Mouse (Mus musculus) MEL (cell line): ENCODE data around the gene Vdac2. TPM values are rescaled to one million over a fixed set of nuclear protein-coding genes. Genes with fewer than 3 reads are reported as not detected.

Source experiments
- DNase-seq: peaks from one replicate; pipeline ENCODE4 v3.0.0; 2011; ENCODE audit warnings: low read depth, low spot score
- H3K27ac ChIP-seq: 2 replicates; pipeline ENCODE4 v1.5.1; 2012; ENCODE audit warnings: low read depth, mild to moderate bottlenecking, control low read depth, low read length, moderate library complexity; ENCODE audit not compliant: control insufficient read depth
- H3K27me3 ChIP-seq, 2 experiments: fragments of 150-350 bp in 1 of 2; sonication (generic) in 1 of 2; 2 replicates each; pipeline ENCODE4 v1.6.1; 2012; ENCODE audit warnings: low read length in 2 of 2, mild to moderate bottlenecking in 2 of 2, improper control_type of control experiment in 1 of 2, moderate library complexity in 1 of 2; ENCODE audit not compliant: insufficient read depth in 2 of 2, control insufficient read depth in 1 of 2
- H3K36me3 ChIP-seq, 2 experiments: 2 replicates each; pipeline ENCODE4 v1.6.1; 2012 to 2014; ENCODE audit warnings: low read length in 2 of 2, improper control_type of control experiment in 1 of 2, inconsistent platforms in 1 of 2, mild to moderate bottlenecking in 1 of 2; ENCODE audit not compliant: insufficient read depth in 2 of 2, control insufficient read depth in 1 of 2
- H3K4me1 ChIP-seq, 2 experiments: fragments of 150-350 bp in 1 of 2; sonication (generic) in 1 of 2; 2 replicates each; pipeline ENCODE4 v1.6.1; 2012; ENCODE audit warnings: low read length in 2 of 2, improper control_type of control experiment in 1 of 2, mild to moderate bottlenecking in 1 of 2; ENCODE audit not compliant: insufficient read depth in 2 of 2, control insufficient read depth in 1 of 2
- H3K4me3 ChIP-seq, 2 experiments: fragments of 150-350 bp in 1 of 2; sonication (generic) in 1 of 2; 2 replicates each; pipeline ENCODE4 v1.5.1; 2012; ENCODE audit warnings: low read depth in 2 of 2, low read length in 2 of 2, mild to moderate bottlenecking in 2 of 2, moderate library complexity in 2 of 2, control low read depth in 1 of 2, improper control_type of control experiment in 1 of 2; ENCODE audit not compliant: control insufficient read depth in 1 of 2, insufficient read depth in 1 of 2
- H3K79me2 ChIP-seq: 2 replicates; pipeline ENCODE4 v1.6.1; 2012; ENCODE audit warnings: mild to moderate bottlenecking, low read length, moderate library complexity; ENCODE audit not compliant: control insufficient read depth, poor library complexity, insufficient read depth
- H3K9ac ChIP-seq: 2 replicates; pipeline ENCODE4 v1.6.1; 2012; ENCODE audit warnings: low read depth, mild to moderate bottlenecking, control low read depth, low read length, moderate library complexity; ENCODE audit not compliant: control insufficient read depth, poor library complexity, severe bottlenecking
- H3K9me3 ChIP-seq: fragments of 150-350 bp; sonication (generic); replicated peaks from 2 replicates; pipeline ENCODE4 v1.6.1; 2012; ENCODE audit warnings: mild to moderate bottlenecking, low read length, improper control_type of control experiment, moderate library complexity; ENCODE audit not compliant: insufficient read depth
- CHD1 ChIP-seq: IDR thresholded peaks from 2 replicates; pipeline ENCODE4 v1.6.1; 2012; ENCODE audit warnings: low read depth, mild to moderate bottlenecking, inconsistent platforms, low read length, improper control_type of control experiment
- CHD2 ChIP-seq: IDR thresholded peaks from 2 replicates; pipeline ENCODE4 v1.6.1; 2011; ENCODE audit warnings: low read length, improper control_type of control experiment
- CTCF ChIP-seq, 3 experiments: IDR thresholded peaks in 2 of 3; conservative IDR thresholded peaks in 1 of 3; 2 replicates each; pipeline ENCODE4 v1.5.1; 2011 to 2012; ENCODE audit warnings: low read length in 3 of 3, low read depth in 2 of 3, mild to moderate bottlenecking in 2 of 3, improper control_type of control experiment in 1 of 3, inconsistent platforms in 1 of 3, mixed read lengths in 1 of 3, moderate library complexity in 1 of 3; ENCODE audit not compliant: control insufficient read depth in 1 of 3, insufficient read depth in 1 of 3, poor library complexity in 1 of 3, severe bottlenecking in 1 of 3
- EP300 ChIP-seq, 2 experiments: IDR thresholded peaks; 2 replicates each; pipeline ENCODE4 v1.6.1; 2011; ENCODE audit warnings: improper control_type of control experiment in 2 of 2, low read length in 2 of 2, low read depth in 1 of 2, mild to moderate bottlenecking in 1 of 2
- HCFC1 ChIP-seq: IDR thresholded peaks from 2 replicates; pipeline ENCODE4 v1.6.1; 2012; ENCODE audit warnings: low read depth, mild to moderate bottlenecking, inconsistent platforms, low read length, improper control_type of control experiment, moderate library complexity
- MAFK ChIP-seq: IDR thresholded peaks from 2 replicates; pipeline ENCODE4 v1.6.1; 2011; ENCODE audit warnings: low read depth, mild to moderate bottlenecking, low read length, improper control_type of control experiment, borderline replicate concordance
- MAX ChIP-seq: IDR thresholded peaks from 2 replicates; pipeline ENCODE4 v1.6.1; 2011; ENCODE audit warnings: low read length, improper control_type of control experiment
- MEF2A ChIP-seq: IDR thresholded peaks from 2 replicates; pipeline ENCODE4 v1.6.1; 2014; ENCODE audit warnings: low read depth, mild to moderate bottlenecking, inconsistent platforms, low read length, improper control_type of control experiment; ENCODE audit not compliant: poor library complexity, insufficient replicate concordance, severe bottlenecking; ENCODE audit errors: extremely low read depth
- NELFE ChIP-seq: IDR thresholded peaks from 2 replicates; pipeline ENCODE4 v1.6.1; 2011; ENCODE audit warnings: low read depth, low read length, improper control_type of control experiment
- NRF1 ChIP-seq: IDR thresholded peaks from 2 replicates; pipeline ENCODE4 v1.6.1; 2014; ENCODE audit warnings: low read depth, mild to moderate bottlenecking, inconsistent platforms, low read length, improper control_type of control experiment, moderate library complexity; ENCODE audit not compliant: poor library complexity, insufficient read depth, severe bottlenecking
- RAD21 ChIP-seq: IDR thresholded peaks from 2 replicates; pipeline ENCODE4 v1.6.1; 2011; ENCODE audit warnings: mild to moderate bottlenecking, low read depth, low read length, improper control_type of control experiment
- RCOR1 ChIP-seq: IDR thresholded peaks from 2 replicates; pipeline ENCODE4 v1.6.1; 2012; ENCODE audit warnings: low read depth, mild to moderate bottlenecking, inconsistent platforms, low read length, improper control_type of control experiment
- TBP ChIP-seq: IDR thresholded peaks from 2 replicates; pipeline ENCODE4 v1.8.0; 2011; ENCODE audit warnings: low read depth, low read length, improper control_type of control experiment
- TCF12 ChIP-seq: IDR thresholded peaks from 2 replicates; pipeline ENCODE4 v1.6.1; 2014; ENCODE audit warnings: low read depth, mild to moderate bottlenecking, inconsistent platforms, low read length, improper control_type of control experiment, moderate library complexity
- ZNF384 ChIP-seq: IDR thresholded peaks from 2 replicates; pipeline ENCODE4 v1.6.1; 2012; ENCODE audit warnings: low read depth, mild to moderate bottlenecking, inconsistent platforms, low read length, improper control_type of control experiment
- polyA plus RNA-seq, 2 experiments: library from polyadenylated mRNA; stranded (reverse) in 1 of 2; unstranded in 1 of 2; fragments of >175 nt in 1 of 2; fragments of >200 nt in 1 of 2; gene quantifications; 2 replicates each; pipeline versions ENCODE4 v1.2.1 to v1.2.4; 2012; ENCODE audit warnings: low replicate concordance in 2 of 2, low read depth in 1 of 2; ENCODE audit not compliant: insufficient read length in 2 of 2, insufficient read depth in 1 of 2, missing spikeins in 1 of 2
- total RNA-seq: library from RNA; depleted of rRNA; stranded (reverse); fragments of 300-350 nt; gene quantifications from 2 replicates; pipeline ENCODE4 v1.2.3, GENCODE M21; 2012; rRNA removed

The Vdac2 gene
- total and polyA plus RNA-seq, 3 experiments: 74.9 to 327 (median 247) TPM

- H3K9me3 ChIP-seq: no peaks in the 10 kb centered on the region
- no peak overlapping the region for H3K27ac ChIP-seq
- no peaks in the 10 kb centered on the region for H3K27me3 ChIP-seq
- H3K79me2 ChIP-seq: no peaks in the 10 kb centered on the region
- no peak overlapping the region for H3K4me3 ChIP-seq
- H3K36me3 ChIP-seq: no peaks in the 10 kb centered on the region
- no peak overlapping the region for H3K9ac ChIP-seq
- TF ChIP-seq HCFC1: no peak
- no peak for TF ChIP-seq MAX
- no peak for TF ChIP-seq MEF2A
- no peak for TF ChIP-seq CTCF (IDR thresholded peaks at IDR 0.05 in 2 of 3, conservative IDR thresholded peaks at IDR 0.05 in 1 of 3; ENCODE audit: control insufficient read depth in 1 of 3, insufficient read depth in 1 of 3, low read depth in 2 of 3, low read length in 3 of 3, poor library complexity in 1 of 3, severe bottlenecking in 1 of 3)
- TF ChIP-seq NELFE: no peak
- TF ChIP-seq CHD1: no peak
- no peak for TF ChIP-seq TCF12
- no peak for TF ChIP-seq RCOR1
- no peak for TF ChIP-seq CHD2
- no peak for TF ChIP-seq TBP
- TF ChIP-seq NRF1: no peak
- TF ChIP-seq ZNF384: no peak
- no peak for TF ChIP-seq RAD21
- TF ChIP-seq MAFK: no peak
- TF ChIP-seq EP300 (IDR thresholded peaks at IDR 0.05; ENCODE audit: low read depth in 1 of 2, low read length in 2 of 2): no peak
- TF ChIP-seq, all 39 proteins: peak for 0
- DNase-seq: no peak
- H3K4me1 ChIP-seq: no peaks in the 10 kb centered on the region
These were observed 67.3 kb downstream of the Vdac2 start for GRCm38 (mm10) chr14:21892341-21892659.

Other genes starting within 250 kb of the Vdac2 start
- gene Dupd1, start 110.7 kb upstream of the Vdac2 start, total RNA-seq: not detected in 2 replicates
- not detected for gene Dupd1, start 110.7 kb upstream of the Vdac2 start, polyA plus RNA-seq
- 5.8 and 6.7 TPM in 2 replicates for gene Samd8, start 74.7 kb upstream of the Vdac2 start, total RNA-seq
- 1 to 10 TPM in 1 of 2 experiments, not detected in 1; 6.8 TPM for gene Samd8, start 74.7 kb upstream of the Vdac2 start, polyA plus RNA-seq
- not detected in 2 replicates for gene Dusp13, start 74.1 kb upstream of the Vdac2 start, total RNA-seq
- under 1 TPM in 1 of 2 experiments, not detected in 1; 0.08 TPM for gene Dusp13, start 74.1 kb upstream of the Vdac2 start, polyA plus RNA-seq
- gene Comtd1, start 23.7 kb downstream of the Vdac2 start, total RNA-seq: 31.1 and 36.4 TPM in 2 replicates
- gene Comtd1, start 23.7 kb downstream of the Vdac2 start, polyA plus RNA-seq: 10 to 100 TPM in 1 of 2 experiments, not detected in 1; 35.7 TPM
- gene Zfp503, start 164.4 kb downstream of the Vdac2 start, total RNA-seq: 0.96 and 1.1 TPM in 2 replicates
- gene Zfp503, start 164.4 kb downstream of the Vdac2 start, polyA plus RNA-seq: 1 to 10 TPM in 1 of 2 experiments, not detected in 1; 2.1 TPM
- 3.7 and 5.9 TPM in 2 replicates for gene Lrmda, start 194.5 kb downstream of the Vdac2 start, total RNA-seq
- 1 to 10 TPM in 1 of 2 experiments, not detected in 1; 5.1 TPM for gene Lrmda, start 194.5 kb downstream of the Vdac2 start, polyA plus RNA-seq